Mouse (Mus musculus) heart, embryonic 16.5 days (tissue): ENCODE data around the gene Dcaf1. TPM values are rescaled to one million over a fixed set of nuclear protein-coding genes. Genes with fewer than 3 reads are reported as not detected.

Source experiments
- ATAC-seq: fragments of 200-750 bp; cut with Nextera tagmentation; replicated peaks from 2 replicates; pipeline ENCODE4 v1.8.0; 2017; ENCODE audit warnings: moderate number of reproducible peaks; ENCODE audit not compliant: insufficient read depth, low FRiP score; ENCODE audit errors: extremely low read depth
- H3K27ac ChIP-seq: fragments of 300-500 bp; sonication (generic); 2 replicates; pipeline ENCODE4 v1.5.1; 2014; ENCODE audit warnings: mild to moderate bottlenecking, low read length, control low read depth, moderate library complexity
- H3K27me3 ChIP-seq: fragments of 300-500 bp; sonication (generic); 2 replicates; pipeline ENCODE4 v1.6.1; 2014; ENCODE audit warnings: low read length, mixed read lengths; ENCODE audit not compliant: control insufficient read depth, insufficient read depth
- H3K36me3 ChIP-seq: fragments of 300-500 bp; sonication (generic); 2 replicates; pipeline ENCODE4 v1.6.1; 2014; ENCODE audit not compliant: control insufficient read depth, insufficient read depth
- H3K4me1 ChIP-seq: fragments of 300-500 bp; sonication (generic); 2 replicates; pipeline ENCODE4 v1.6.1; 2014; ENCODE audit warnings: low read length, mixed read lengths; ENCODE audit not compliant: control insufficient read depth, insufficient read depth
- H3K4me2 ChIP-seq: fragments of 300-500 bp; sonication (generic); 2 replicates; pipeline ENCODE4 v1.6.1; 2014; ENCODE audit warnings: low read depth, mild to moderate bottlenecking, control low read depth, low read length
- H3K4me3 ChIP-seq: fragments of 300-500 bp; sonication (generic); 2 replicates; pipeline ENCODE4 v1.5.1; 2014; ENCODE audit warnings: mild to moderate bottlenecking, control low read depth, low read length
- H3K9ac ChIP-seq: fragments of 300-500 bp; sonication (generic); 2 replicates; pipeline ENCODE4 v1.6.1; 2014; ENCODE audit warnings: low read length, control low read depth
- H3K9me3 ChIP-seq: fragments of 300-500 bp; sonication (generic); replicated peaks from 2 replicates; pipeline ENCODE4 v1.6.1; 2016; ENCODE audit warnings: low read length; ENCODE audit not compliant: control insufficient read depth
- WGBS: fragments of 180-500 bp; shearing (Covaris S2); extraction: QIAGEN DNeasy Blood & Tissue Kit; methylation state at CpG from one replicate; pipeline ENCODE4 v1.1.7; 2014; 5-methylcytosine and 5-hydroxymethylcytosine counted together
- polyA plus RNA-seq: library from polyadenylated mRNA; unstranded; fragments of >200 nt; fragmentation: Nextera tagmentation; extraction: Ambion mirVana; gene quantifications from 2 replicates; pipeline ENCODE4 v1.2.1, GENCODE M21; 2015

Dcaf1 gene
- polyA plus RNA-seq, 1 experiment from 2014 or later = 17.8 TPM

DNA sequence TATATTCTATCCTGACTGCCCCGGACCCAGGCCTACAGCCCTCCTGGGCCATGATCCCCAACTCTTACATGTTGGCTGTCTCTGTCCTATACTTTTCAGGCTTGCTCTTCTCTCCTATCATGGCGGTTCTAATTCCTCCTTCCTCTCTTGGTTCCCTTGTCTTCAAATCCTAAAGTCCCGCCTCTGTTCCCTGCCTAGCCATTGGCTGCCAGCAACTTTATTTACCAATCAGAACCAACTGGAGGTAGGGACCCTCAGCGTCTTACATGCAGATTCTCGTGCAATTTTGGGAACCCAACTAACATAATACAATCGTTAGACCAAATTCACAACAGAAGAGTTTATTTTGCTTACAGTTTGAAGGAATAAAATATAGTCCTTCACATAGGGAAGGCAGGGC is 21.1 kb downstream of the Dcaf1 start:
- WGBS = 86% methylated on average over 6 of the region's 6 CpGs
- H3K4me2 ChIP-seq = no peak overlapping the region
- H3K27me3 ChIP-seq = no peaks in the 10 kb centered on the region
- H3K36me3 ChIP-seq = peaks cover 52% of the 10 kb centered on the region
- no peaks in the 10 kb centered on the region for H3K9me3 ChIP-seq
- ATAC-seq = no peak
- H3K4me3 ChIP-seq = no peak overlapping the region
- no peaks in the 10 kb centered on the region for H3K4me1 ChIP-seq
- no peak overlapping the region for H3K27ac ChIP-seq
- no peak overlapping the region for H3K9ac ChIP-seq

DNA sequence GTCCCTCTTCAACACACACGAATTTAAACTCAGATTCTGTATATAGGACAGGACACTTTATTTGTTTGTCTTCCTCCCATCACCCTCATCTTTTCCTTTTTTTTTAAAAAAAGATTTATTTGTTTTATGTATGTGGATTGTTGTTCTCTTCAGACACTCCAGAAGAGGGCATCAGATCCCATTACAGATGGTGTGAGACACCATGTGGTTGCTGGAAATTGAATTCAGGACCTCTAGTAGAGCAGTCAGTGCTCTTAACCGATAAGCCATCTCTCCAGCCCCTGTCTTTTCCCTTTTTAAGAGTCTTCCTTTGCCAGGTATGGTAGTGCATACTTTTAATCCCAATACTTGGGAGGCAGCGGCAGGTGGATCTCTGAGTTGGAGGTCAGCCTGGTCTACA is 35.0 kb downstream of the Dcaf1 start:
- Histone ChIP-seq H3K9ac (no peak overlapping the region), H3K4me3 (no peak overlapping the region), H3K27ac (no peak overlapping the region), H3K27me3 (no peaks in the 10 kb centered on the region), H3K9me3 (no peaks in the 10 kb centered on the region), H3K4me1 (no peaks in the 10 kb centered on the region), H3K4me2 (no peak overlapping the region), H3K36me3 (peaks cover 44% of the 10 kb centered on the region)
- WGBS = 83% methylated on average over 3 of the region's 3 CpGs
- ATAC-seq = no peak

- 86% methylated on average over 11 of the region's 11 CpGs for WGBS
- no peak for ATAC-seq
- peaks cover 48% of the 10 kb centered on the region for H3K36me3 ChIP-seq
Observed at GRCm38 (mm10) chr9:106858036-106858435, 36.4 kb downstream of the Dcaf1 start.

GRCm38 (mm10) chr9:106874216-106874615 is 52.5 kb downstream of the Dcaf1 start:
- H3K9ac ChIP-seq = no peak overlapping the region
- H3K4me3 ChIP-seq = no peak overlapping the region
- no peak overlapping the region for H3K4me2 ChIP-seq
- H3K27me3 ChIP-seq = no peaks in the 10 kb centered on the region
- WGBS = 83% methylated on average over 5 of the region's 5 CpGs
- H3K9me3 ChIP-seq = no peaks in the 10 kb centered on the region
- peaks cover 39% of the 10 kb centered on the region for H3K36me3 ChIP-seq
- no peak for ATAC-seq
- H3K27ac ChIP-seq = no peak overlapping the region
- no peaks in the 10 kb centered on the region for H3K4me1 ChIP-seq

More at GRCm38 (mm10) chr9:106858036-106858435, 36.4 kb downstream of the Dcaf1 start:
- Histone ChIP-seq H3K4me3 (no peak overlapping the region), H3K9ac (no peak overlapping the region), H3K4me1 (no peaks in the 10 kb centered on the region), H3K4me2 (no peak overlapping the region), H3K9me3 (no peaks in the 10 kb centered on the region), H3K27ac (no peak overlapping the region), H3K27me3 (no peaks in the 10 kb centered on the region)

- no peak overlapping the region for H3K4me2 ChIP-seq
- no peak overlapping the region for H3K27ac ChIP-seq
- peaks cover 44% of the 10 kb centered on the region for H3K36me3 ChIP-seq
- no peak for ATAC-seq
- 89% methylated on average over 3 of the region's 3 CpGs for WGBS
- no peaks in the 10 kb centered on the region for H3K4me1 ChIP-seq
- no peak overlapping the region for H3K9ac ChIP-seq
- no peaks in the 10 kb centered on the region for H3K9me3 ChIP-seq
- H3K4me3 ChIP-seq = no peak overlapping the region
- no peaks in the 10 kb centered on the region for H3K27me3 ChIP-seq
Observed at GRCm38 (mm10) chr9:106876666-106877065, 55.0 kb downstream of the Dcaf1 start.

DNA sequence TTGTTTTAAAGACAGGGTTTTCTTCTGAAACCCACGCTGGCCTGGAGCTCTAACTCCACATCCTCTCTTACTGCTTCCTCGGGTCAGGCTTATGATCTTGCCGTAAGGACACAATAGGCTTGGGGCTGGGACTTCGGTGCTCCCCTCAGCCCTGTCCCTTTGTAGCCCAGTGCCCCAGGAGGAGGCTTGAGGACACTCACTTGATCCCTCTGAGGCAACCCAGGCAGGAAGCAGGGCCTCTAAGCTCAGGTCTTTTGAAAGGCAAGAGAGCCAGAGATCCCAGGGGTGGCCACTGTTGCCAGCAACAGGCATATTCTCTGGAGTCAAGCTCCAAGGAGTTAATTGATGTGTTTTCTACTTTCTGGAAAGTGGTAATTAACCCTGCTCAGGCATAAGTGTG is 57.8 kb downstream of the Dcaf1 start:
- Histone ChIP-seq H3K4me3 (no peak overlapping the region), H3K4me2 (no peak overlapping the region), H3K27me3 (no peaks in the 10 kb centered on the region), H3K9ac (no peak overlapping the region), H3K27ac (no peak overlapping the region), H3K9me3 (no peaks in the 10 kb centered on the region), H3K4me1 (peaks cover 12% of the 10 kb centered on the region), H3K36me3 (peaks cover 36% of the 10 kb centered on the region)
- WGBS = 78% methylated on average over 4 of the region's 4 CpGs
- no peak for ATAC-seq

DNA sequence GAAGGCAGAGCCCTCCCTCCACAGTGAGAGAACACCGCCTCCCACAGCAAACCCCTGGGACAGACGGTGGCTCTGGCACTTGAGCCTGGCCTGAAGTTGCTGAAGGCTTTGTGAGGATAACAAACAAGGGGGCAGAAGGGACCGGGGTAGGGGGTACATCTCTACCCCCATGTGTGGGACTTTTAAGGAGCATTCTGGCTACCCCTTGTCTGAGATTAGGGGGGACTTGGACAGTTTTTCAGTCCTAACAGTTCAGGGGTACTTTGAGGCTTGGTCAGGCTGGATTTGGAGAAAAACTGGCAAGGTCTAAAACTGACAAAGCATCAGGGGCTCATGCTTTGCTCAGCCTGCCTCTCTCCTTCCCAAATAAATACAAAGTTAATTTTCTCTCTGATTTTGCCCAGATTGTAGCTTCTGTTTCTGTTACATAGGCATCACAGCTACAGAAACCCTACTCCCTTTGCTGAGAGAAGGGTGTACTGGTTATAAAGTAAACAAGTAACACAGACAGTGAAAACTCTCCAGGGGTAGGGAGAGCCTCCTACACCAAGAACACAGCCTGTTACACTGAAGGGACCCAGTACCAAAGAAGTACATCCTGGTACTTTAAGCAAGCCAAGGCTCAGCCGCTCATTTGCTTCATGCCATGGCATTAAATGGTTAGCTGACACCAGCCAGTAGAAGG is 59.5 kb downstream of the Dcaf1 start:
- H3K9ac ChIP-seq = no peak overlapping the region
- peaks cover 19% of the 10 kb centered on the region; the same call in 1 of the 2 replicates for H3K36me3 ChIP-seq
- ATAC-seq = no peak
- H3K27me3 ChIP-seq = no peaks in the 10 kb centered on the region
- H3K9me3 ChIP-seq = no peaks in the 10 kb centered on the region
- H3K4me1 ChIP-seq = peaks cover 25% of the 10 kb centered on the region
- no peak overlapping the region for H3K4me2 ChIP-seq
- H3K27ac ChIP-seq = no peak overlapping the region
- 60% methylated on average over 4 of the region's 4 CpGs for WGBS
- H3K4me3 ChIP-seq = no peak overlapping the region

GRCm38 (mm10) chr9:106882176-106882575 is 60.5 kb downstream of the Dcaf1 start:
- no peaks in the 10 kb centered on the region for H3K27me3 ChIP-seq
- peaks cover 13% of the 10 kb centered on the region; the same call in 1 of the 2 replicates for H3K36me3 ChIP-seq
- H3K4me3 ChIP-seq = no peak overlapping the region
- 75% methylated on average over 4 of the region's 4 CpGs for WGBS
- H3K4me1 ChIP-seq = peaks cover 25% of the 10 kb centered on the region
- H3K9ac ChIP-seq = no peak overlapping the region
- ATAC-seq = no peak
- no peak overlapping the region for H3K27ac ChIP-seq
- no peak overlapping the region for H3K4me2 ChIP-seq
- H3K9me3 ChIP-seq = no peaks in the 10 kb centered on the region

GRCm38 (mm10) chr9:106883085-106883484 is 61.4 kb downstream of the Dcaf1 start:
- Histone ChIP-seq H3K4me2 (no peak overlapping the region; the same call in 1 of the 2 replicates), H3K27me3 (no peaks in the 10 kb centered on the region), H3K9me3 (no peaks in the 10 kb centered on the region), H3K4me1 (peaks cover 32% of the 10 kb centered on the region), H3K4me3 (no peak overlapping the region), H3K36me3 (peaks cover 13% of the 10 kb centered on the region), H3K9ac (0 out of 2 replicates have a peak overlapping the region, but pooled peaks have one; percentile 23), H3K27ac (no peak overlapping the region)
- 79% methylated on average over 3 of the region's 3 CpGs for WGBS
- ATAC-seq = no peak
